Mouse (Mus musculus): ENCODE measurements around the gene Susd1.

Susd1 gene

GRCm38 (mm10) chr4:59434039-59434438 lies 4.4 kb downstream of the Susd1 start:
- CTCF ChIA-PET = interaction anchor here (0.6 to 0.7 kb wide), 2 partner anchors 20 to 338 kb away, joined by 3 to 4 read pairs; no protein-coding TSS in a partner anchor

GRCm38 (mm10) chr4:59429128-59429527 lies 9.3 kb downstream of the Susd1 start:
- CTCF ChIA-PET = no interaction called here

GRCm38 (mm10) chr4:59426429-59426828 lies 12.0 kb downstream of the Susd1 start:
- CTCF ChIA-PET = no interaction called here

GRCm38 (mm10) chr4:59422808-59423207 lies 15.6 kb downstream of the Susd1 start:
- CTCF ChIA-PET = interaction anchor here (0.9 kb wide), 1 partner anchor 8 kb away, joined by 3 read pairs; no protein-coding TSS in a partner anchor

- CTCF ChIA-PET = interaction anchor here (0.9 kb wide), 1 partner anchor 8 kb away, joined by 3 read pairs; no protein-coding TSS in a partner anchor
These were observed 16.2 kb downstream of the Susd1 start for GRCm38 (mm10) chr4:59422025-59422783.

GRCm38 (mm10) chr4:59421369-59421746 lies 17.1 kb downstream of the Susd1 start:
- CTCF ChIA-PET = no interaction called here

- CTCF ChIA-PET = interaction anchor here (0.6 kb wide), 1 partner anchor 138 kb away, joined by 4 read pairs; no protein-coding TSS in a partner anchor
These were observed 17.6 kb downstream of the Susd1 start for GRCm38 (mm10) chr4:59420695-59421368.

GRCm38 (mm10) chr4:59419211-59419610 lies 19.2 kb downstream of the Susd1 start:
- CTCF ChIA-PET = no interaction called here

- CTCF ChIA-PET = interaction anchor here (0.6 kb wide), 2 partner anchors 66 to 225 kb away, joined by 3 to 10 read pairs; partner anchors contain the start of gene Ugcg
These were observed 25.0 kb downstream of the Susd1 start for GRCm38 (mm10) chr4:59413428-59413827.

- CTCF ChIA-PET = no interaction called here
These were observed 27.3 kb downstream of the Susd1 start for GRCm38 (mm10) chr4:59411153-59411552.

GRCm38 (mm10) chr4:59407766-59408165 lies 30.7 kb downstream of the Susd1 start:
- CTCF ChIA-PET = interaction anchor here (0.9 kb wide), 1 partner anchor 45 kb away, joined by 3 read pairs; no protein-coding TSS in a partner anchor

- CTCF ChIA-PET = no interaction called here
These were observed 34.1 kb downstream of the Susd1 start for GRCm38 (mm10) chr4:59404375-59404774.

- CTCF ChIA-PET = interaction anchor here (0.5 kb wide), 1 partner anchor 45 kb away, joined by 3 read pairs; no protein-coding TSS in a partner anchor
These were observed 37.5 kb downstream of the Susd1 start for GRCm38 (mm10) chr4:59400931-59401330.

- CTCF ChIA-PET = no interaction called here
These were observed 39.1 kb downstream of the Susd1 start for GRCm38 (mm10) chr4:59399343-59399742.

- CTCF ChIA-PET = interaction anchor here (0.5 to 0.7 kb wide), 4 partner anchors 12 to 368 kb away, joined by 4 to 20 read pairs (median 6); no protein-coding TSS in a partner anchor
These were observed 42.9 kb downstream of the Susd1 start for GRCm38 (mm10) chr4:59395528-59395927.

- CTCF ChIA-PET = no interaction called here
These were observed 44.3 kb downstream of the Susd1 start for GRCm38 (mm10) chr4:59394155-59394554.

GRCm38 (mm10) chr4:59388447-59389030 lies 49.9 kb downstream of the Susd1 start:
- CTCF ChIA-PET = interaction anchor here (0.6 kb wide), 1 partner anchor 11 kb away, joined by 3 read pairs; no protein-coding TSS in a partner anchor

GRCm38 (mm10) chr4:59387387-59388210 lies 50.8 kb downstream of the Susd1 start:
- CTCF ChIA-PET = interaction anchor here (0.7 kb wide), 1 partner anchor 382 kb away, joined by 3 read pairs; no protein-coding TSS in a partner anchor

- CTCF ChIA-PET = no interaction called here
These were observed 53.1 kb downstream of the Susd1 start for GRCm38 (mm10) chr4:59385254-59385895.

- CTCF ChIA-PET = no interaction called here
These were observed 54.6 kb downstream of the Susd1 start for GRCm38 (mm10) chr4:59383791-59384190.

- CTCF ChIA-PET = interaction anchor here (0.6 kb wide), 1 partner anchor 213 kb away, joined by 5 read pairs; no protein-coding TSS in a partner anchor
These were observed 56.3 kb downstream of the Susd1 start for GRCm38 (mm10) chr4:59382131-59382530.
